Mouse (Mus musculus): ENCODE results near the gene Ascl2. TPM values are rescaled to one million over a fixed set of nuclear protein-coding genes. Genes with fewer than 3 reads are reported as not detected.

Ascl2 gene
- polyA plus RNA-seq, 1 experiment from 2014 or later: 0.93 TPM

GRCm38 (mm10) chr7:142931028-142931427 is 38.0 kb downstream of the Ascl2 start, which contains the start of gene Th:
Gene Th, minus strand, starts transcription at chr7:142931128.
- no peaks in the 10 kb centered on the region for H3K9me3 ChIP-seq (ENCODE audit: control insufficient read depth, low read length)
- ATAC-seq: no peak
- H3K36me3 ChIP-seq (ENCODE audit: control insufficient read depth, insufficient read depth, low read length): no peaks in the 10 kb centered on the region
- H3K4me3 ChIP-seq (ENCODE audit: low read length): no peak within 1 kb of the TSS
- H3K9ac ChIP-seq (ENCODE audit: low read depth, low read length): no peak within 1 kb of the TSS
- 84% methylated on average over 3 of the region's 3 CpGs for WGBS
- H3K4me2 ChIP-seq (ENCODE audit: low read length): no peak within 1 kb of the TSS
- no peaks in the 10 kb centered on the region for H3K27me3 ChIP-seq (replicated peaks; ENCODE audit: control insufficient read depth, insufficient read depth, low read length)
- no peaks in the 10 kb centered on the region for H3K4me1 ChIP-seq (ENCODE audit: control insufficient read depth, insufficient read depth, low read depth, low read length)
- H3K27ac ChIP-seq (ENCODE audit: low read depth, low read length): no peak within 1 kb of the TSS

- Histone ChIP-seq H3K4me2 (ENCODE audit: low read length) (no peak overlapping the region), H3K4me3 (ENCODE audit: low read length) (no peak overlapping the region), H3K27me3 (replicated peaks; ENCODE audit: control insufficient read depth, insufficient read depth, low read length) (no peaks in the 10 kb centered on the region), H3K9ac (ENCODE audit: low read depth, low read length) (no peak overlapping the region), H3K9me3 (ENCODE audit: control insufficient read depth, low read length) (no peaks in the 10 kb centered on the region), H3K36me3 (ENCODE audit: control insufficient read depth, insufficient read depth, low read length) (no peaks in the 10 kb centered on the region), H3K27ac (ENCODE audit: low read depth, low read length) (no peak overlapping the region), H3K4me1 (ENCODE audit: control insufficient read depth, insufficient read depth, low read depth, low read length) (no peaks in the 10 kb centered on the region)
- no peak for ATAC-seq
- WGBS: 97% methylated on average over 2 of the region's 2 CpGs
These were observed 39.5 kb downstream of the Ascl2 start for GRCm38 (mm10) chr7:142929516-142929915.

- Histone ChIP-seq H3K4me2 (ENCODE audit: low read length) (no peak overlapping the region), H3K9me3 (ENCODE audit: control insufficient read depth, low read length) (no peaks in the 10 kb centered on the region), H3K36me3 (ENCODE audit: control insufficient read depth, insufficient read depth, low read length) (no peaks in the 10 kb centered on the region), H3K9ac (ENCODE audit: low read depth, low read length) (no peak overlapping the region), H3K4me3 (ENCODE audit: low read length) (no peak overlapping the region), H3K27ac (ENCODE audit: low read depth, low read length) (no peak overlapping the region), H3K4me1 (ENCODE audit: control insufficient read depth, insufficient read depth, low read depth, low read length) (no peaks in the 10 kb centered on the region), H3K27me3 (replicated peaks; ENCODE audit: control insufficient read depth, insufficient read depth, low read length) (no peaks in the 10 kb centered on the region)
- WGBS: 87% methylated on average over 8 of the region's 8 CpGs
- ATAC-seq: no peak
These were observed 41.8 kb downstream of the Ascl2 start for GRCm38 (mm10) chr7:142927293-142927692.

- 28% methylated on average over 8 of the region's 8 CpGs for WGBS
- peak; percentile 71 for ATAC-seq
These were observed 50.1 kb downstream of the Ascl2 start for GRCm38 (mm10) chr7:142918641-142919628.

GRCm38 (mm10) chr7:142917659-142918058 is 51.4 kb downstream of the Ascl2 start:
- H3K9ac ChIP-seq (ENCODE audit: low read depth, low read length): no peak overlapping the region
- H3K4me1 ChIP-seq (ENCODE audit: control insufficient read depth, insufficient read depth, low read depth, low read length): no peaks in the 10 kb centered on the region
- WGBS: 88% methylated on average over 5 of the region's 5 CpGs
- no peak overlapping the region for H3K4me2 ChIP-seq (ENCODE audit: low read length)
- no peak overlapping the region for H3K4me3 ChIP-seq (ENCODE audit: low read length)
- H3K9me3 ChIP-seq (ENCODE audit: control insufficient read depth, low read length): no peaks in the 10 kb centered on the region
- ATAC-seq: no peak
- H3K27ac ChIP-seq (ENCODE audit: low read depth, low read length): no peak overlapping the region
- H3K36me3 ChIP-seq (ENCODE audit: control insufficient read depth, insufficient read depth, low read length): no peaks in the 10 kb centered on the region
- no peaks in the 10 kb centered on the region for H3K27me3 ChIP-seq (replicated peaks; ENCODE audit: control insufficient read depth, insufficient read depth, low read length)

More at GRCm38 (mm10) chr7:142918641-142919628, 50.1 kb downstream of the Ascl2 start:
- no peaks in the 10 kb centered on the region for H3K36me3 ChIP-seq (ENCODE audit: control insufficient read depth, insufficient read depth, low read length)
- no peak overlapping the region for H3K4me2 ChIP-seq (ENCODE audit: low read length)
- H3K4me1 ChIP-seq (ENCODE audit: control insufficient read depth, insufficient read depth, low read depth, low read length): no peaks in the 10 kb centered on the region
- H3K4me3 ChIP-seq (ENCODE audit: low read length): no peak overlapping the region
- no peaks in the 10 kb centered on the region for H3K9me3 ChIP-seq (ENCODE audit: control insufficient read depth, low read length)
- no peaks in the 10 kb centered on the region for H3K27me3 ChIP-seq (replicated peaks; ENCODE audit: control insufficient read depth, insufficient read depth, low read length)
- no peak overlapping the region for H3K9ac ChIP-seq (ENCODE audit: low read depth, low read length)
- no peak overlapping the region for H3K27ac ChIP-seq (ENCODE audit: low read depth, low read length)

Other genes starting within 250 kb of the Ascl2 start
- gene Ins2, start 225.9 kb downstream of the Ascl2 start, polyA plus RNA-seq (2015; fragmentation: Nextera tagmentation; extraction: Ambion mirVana): 3.1 and 3.4 TPM in 2 replicates
- 9.2 and 10.4 TPM in 2 replicates for gene Th, start 38.1 kb downstream of the Ascl2 start, polyA plus RNA-seq (2015; fragmentation: Nextera tagmentation; extraction: Ambion mirVana)
- gene Tspan32, start 35.8 kb upstream of the Ascl2 start, polyA plus RNA-seq (2015; fragmentation: Nextera tagmentation; extraction: Ambion mirVana): 0.28 and 0.41 TPM in 2 replicates
- gene Cd81, start 83.5 kb upstream of the Ascl2 start, polyA plus RNA-seq (2015; fragmentation: Nextera tagmentation; extraction: Ambion mirVana): 532 and 585 TPM in 2 replicates
- gene Tssc4, start 100.0 kb upstream of the Ascl2 start, polyA plus RNA-seq (2015; fragmentation: Nextera tagmentation; extraction: Ambion mirVana): 97.4 and 98.7 TPM in 2 replicates
- 2.1 and 3.2 TPM in 2 replicates for gene Trpm5, start 125.4 kb upstream of the Ascl2 start, polyA plus RNA-seq (2015; fragmentation: Nextera tagmentation; extraction: Ambion mirVana)
- 1.3 and 2.2 TPM in 2 replicates for gene Kcnq1, start 137.1 kb upstream of the Ascl2 start, polyA plus RNA-seq (2015; fragmentation: Nextera tagmentation; extraction: Ambion mirVana)